Mouse (Mus musculus) effector memory CD4-positive, alpha-beta T cell, adult 7 months (primary cell): Measurements from ENCODE around the gene Prss43. TPM values are rescaled to one million over a fixed set of nuclear protein-coding genes. Genes with fewer than 3 reads are reported as not detected.

Experiments
- polyA plus RNA-seq: library from polyadenylated mRNA; unstranded; fragments of 100-300 nt; shearing (Covaris generic); gene quantifications from one replicate; pipeline ENCODE4 v1.2.1, GENCODE M21; 2017

Gene Prss43
- 0.38 TPM for polyA plus RNA-seq

GRCm38 (mm10) chr9:110826390-110826789 is at the start of gene Prss43:
Gene Prss43, plus strand, starts transcription at chr9:110826690.

GRCm38 (mm10) chr9:110797866-110798265 is 28.6 kb upstream of the Prss43 start, which contains the start of gene Prss42:
Gene Prss42, plus strand, starts transcription at chr9:110798166.

GRCm38 (mm10) chr9:110813789-110814188 is 12.7 kb upstream of the Prss43 start, which contains the start of gene Prss44:
Gene Prss44, plus strand, starts transcription at chr9:110813994.

GRCm38 (mm10) chr9:110834411-110834810 is 7.9 kb downstream of the Prss43 start, which contains the start of gene Prss45:
Gene Prss45, plus strand, starts transcription at chr9:110834588.

GRCm38 (mm10) chr9:110844206-110844605 is 17.7 kb downstream of the Prss43 start, which contains the start of gene Prss46:
Gene Prss46, plus strand, starts transcription at chr9:110844506.

GRCm38 (mm10) chr9:110857781-110858472 is 31.4 kb downstream of the Prss43 start, which contains the start of gene Prss50:
Gene Prss50, plus strand, starts transcription at chr9:110857967.

GRCm38 (mm10) chr9:110879191-110879920 is 52.9 kb downstream of the Prss43 start, which contains the start of gene Als2cl:
Gene Als2cl, plus strand, starts transcription at chr9:110879870.

GRCm38 (mm10) chr9:110879998-110880561 is 53.6 kb downstream of the Prss43 start, which contains the start of gene Tmie:
Gene Tmie, minus strand, starts transcription at chr9:110880113.

Other genes starting within 250 kb of the Prss43 start
- 2.5 TPM for gene Nradd, start 202.2 kb upstream of the Prss43 start, polyA plus RNA-seq
- 86.4 TPM for gene Nbeal2, start 172.5 kb upstream of the Prss43 start, polyA plus RNA-seq
- gene Ccdc12, start 170.2 kb upstream of the Prss43 start, polyA plus RNA-seq = 200 TPM
- gene Myl3, start 84.8 kb upstream of the Prss43 start, polyA plus RNA-seq = not detected
- gene Pth1r, start 79.5 kb upstream of the Prss43 start, polyA plus RNA-seq = 0.34 TPM
- not detected for gene Prss42, start 28.5 kb upstream of the Prss43 start, polyA plus RNA-seq
- 0.91 TPM for gene Prss44, start 12.7 kb upstream of the Prss43 start, polyA plus RNA-seq
- gene Prss45, start 7.9 kb downstream of the Prss43 start, polyA plus RNA-seq = not detected
- not detected for gene Prss46, start 17.8 kb downstream of the Prss43 start, polyA plus RNA-seq
- gene Prss50, start 31.3 kb downstream of the Prss43 start, polyA plus RNA-seq = not detected
- gene Als2cl, start 53.2 kb downstream of the Prss43 start, polyA plus RNA-seq = 21.2 TPM
- gene Tmie, start 53.4 kb downstream of the Prss43 start, polyA plus RNA-seq = 0.79 TPM
- gene Fam240a, start 90.2 kb downstream of the Prss43 start, polyA plus RNA-seq = not detected
- gene Tdgf1, start 119.5 kb downstream of the Prss43 start, polyA plus RNA-seq = 0.88 TPM
- gene Lrrc2, start 124.9 kb downstream of the Prss43 start, polyA plus RNA-seq = not detected
- gene Rtp3, start 163.9 kb downstream of the Prss43 start, polyA plus RNA-seq = not detected
- gene Ltf, start 192.6 kb downstream of the Prss43 start, polyA plus RNA-seq = not detected
- 17.9 TPM for gene Ccrl2, start 230.8 kb downstream of the Prss43 start, polyA plus RNA-seq